In genomic region chr1:181345547-181345946, GRCm38 (mm10) we compare ENCODE assay signal across 10 mouse cellular contexts. TPM values are rescaled to one million over a fixed set of nuclear protein-coding genes. Genes with fewer than 3 reads are reported as not detected.
DNase-seq lines count a peak whose midpoint lies in the region; ATAC-seq and TF ChIP-seq lines count a peak whose summit lies in the region.
"Had no signal": no experiment of that assay in that cellular context is flagged by ENCODE, and none has a peak within 500 bp of the region (broad histone marks: within the 10 kb centered on the region; RNA-seq: fewer than 3 reads in every experiment).

No protein-coding gene starts in this region.

- no peaks in the 10 kb centered on the region for H3K36me3 ChIP-seq in embryonic facial prominence, embryonic 14.5 days (ENCODE audit: control insufficient read depth, insufficient read depth, low read length)
- H3K36me3 ChIP-seq in kidney, embryonic 15.5 days = no peaks in the 10 kb centered on the region
- H3K36me3 ChIP-seq in hindbrain, embryonic 16.5 days (ENCODE audit: control insufficient read depth, insufficient read depth, low read length) = no peaks in the 10 kb centered on the region
- H3K36me3 ChIP-seq: embryonic facial prominence, embryonic 12.5 days had no signal

- H3K4me2 ChIP-seq in embryonic facial prominence, embryonic 14.5 days (ENCODE audit: low read depth, low read length) = no peak overlapping the region
- no peak overlapping the region for H3K4me2 ChIP-seq in kidney, embryonic 15.5 days
- no peak overlapping the region for H3K4me2 ChIP-seq in hindbrain, embryonic 16.5 days (ENCODE audit: low read length)
- H3K4me2 ChIP-seq: embryonic facial prominence, embryonic 12.5 days had no signal

- no peaks in the 10 kb centered on the region for H3K9me3 ChIP-seq in embryonic facial prominence, embryonic 14.5 days (ENCODE audit: control insufficient read depth, low read length)
- H3K9me3 ChIP-seq in kidney, embryonic 15.5 days (replicated peaks) = no peaks in the 10 kb centered on the region
- H3K9me3 ChIP-seq in hindbrain, embryonic 16.5 days (ENCODE audit: control insufficient read depth, low read length) = no peaks in the 10 kb centered on the region
- H3K9me3 ChIP-seq: embryonic facial prominence, embryonic 12.5 days had no signal

- TF ChIP-seq POLR2A in cerebellum, adult 2 months (IDR thresholded peaks at IDR 0.05; ENCODE audit: borderline replicate concordance, insufficient read depth, low read length) = no peak

- no peak overlapping the region for H3K9ac ChIP-seq in embryonic facial prominence, embryonic 14.5 days (ENCODE audit: low read depth, low read length)
- H3K9ac ChIP-seq in kidney, embryonic 15.5 days = no peak overlapping the region
- H3K9ac ChIP-seq in hindbrain, embryonic 16.5 days (ENCODE audit: low read depth, low read length) = no peak overlapping the region
- H3K9ac ChIP-seq: embryonic facial prominence, embryonic 12.5 days had no signal

- H3K27ac ChIP-seq in embryonic facial prominence, embryonic 14.5 days (replicated peaks; ENCODE audit: low read depth, low read length) = no peak overlapping the region
- H3K27ac ChIP-seq in kidney, embryonic 15.5 days = no peak overlapping the region
- no peak overlapping the region for H3K27ac ChIP-seq in hindbrain, embryonic 16.5 days (ENCODE audit: low read depth, low read length)
- H3K27ac ChIP-seq in cerebellum, adult 2 months (ENCODE audit: insufficient read depth, low read length) = no peak overlapping the region
- H3K27ac ChIP-seq: embryonic facial prominence, embryonic 12.5 days had no signal

- TF ChIP-seq CTCF in cerebellum, adult 2 months (IDR thresholded peaks at IDR 0.05; ENCODE audit: borderline replicate concordance, insufficient read depth, low read depth, low read length) = no peak

- no peaks in the 10 kb centered on the region for H3K4me1 ChIP-seq in embryonic facial prominence, embryonic 14.5 days (ENCODE audit: control insufficient read depth, insufficient read depth, low read length)
- H3K4me1 ChIP-seq in kidney, embryonic 15.5 days = no peaks in the 10 kb centered on the region
- H3K4me1 ChIP-seq in hindbrain, embryonic 16.5 days (ENCODE audit: control insufficient read depth, insufficient read depth, low read depth, low read length) = no peaks in the 10 kb centered on the region
- H3K4me1 ChIP-seq in cerebellum, adult 2 months (ENCODE audit: control insufficient read depth, insufficient read depth, low read length) = no peaks in the 10 kb centered on the region
- H3K4me1 ChIP-seq: embryonic facial prominence, embryonic 12.5 days had no signal

- no peak for ATAC-seq in embryonic facial prominence, embryonic 14.5 days (ENCODE audit: low read depth)
- ATAC-seq in kidney, embryonic 15.5 days (replicated peaks; ENCODE audit: low FRiP score) = peak; percentile 71
- no peak for ATAC-seq in hindbrain, embryonic 16.5 days

- H3K27me3 ChIP-seq in embryonic facial prominence, embryonic 14.5 days (replicated peaks; ENCODE audit: control insufficient read depth, insufficient read depth, low read length) = 0 out of 2 replicates have a peak, but pooled peaks cover 3% of the 10 kb centered on the region
- H3K27me3 ChIP-seq in kidney, embryonic 15.5 days = peaks cover 28% of the 10 kb centered on the region
- no peaks in the 10 kb centered on the region for H3K27me3 ChIP-seq in hindbrain, embryonic 16.5 days (replicated peaks; ENCODE audit: control insufficient read depth, insufficient read depth, low read length)
- no peaks in the 10 kb centered on the region for H3K27me3 ChIP-seq in cerebellum, adult 2 months (ENCODE audit: control insufficient read depth, insufficient read depth, low read length)

- no peak overlapping the region for H3K4me3 ChIP-seq in embryonic facial prominence, embryonic 14.5 days (ENCODE audit: low read depth, low read length)
- no peak overlapping the region for H3K4me3 ChIP-seq in kidney, embryonic 15.5 days (replicated peaks)
- H3K4me3 ChIP-seq in hindbrain, embryonic 16.5 days (ENCODE audit: low read length) = no peak overlapping the region
- H3K4me3 ChIP-seq in cerebellum, adult 2 months (replicated peaks; ENCODE audit: insufficient read depth, low read depth, low read length) = no peak overlapping the region
- H3K4me3 ChIP-seq: embryonic facial prominence, embryonic 12.5 days; myocyte had no signal

- WGBS in embryonic facial prominence, embryonic 14.5 days = 37% methylated on average over 15 of the region's 15 CpGs
- 21% methylated on average over 15 of the region's 15 CpGs for WGBS in kidney, embryonic 15.5 days
- 29% methylated on average over 15 of the region's 15 CpGs for WGBS in hindbrain, embryonic 16.5 days
- WGBS in cerebellum, adult 2 months = 48% methylated on average over 15 of the region's 15 CpGs

- DNase-seq in gastrocnemius, postnatal 25 days = peak; percentile 61
- no peak for DNase-seq in gastrocnemius, adult 8-10 months (ENCODE audit: low spot score in 2 of 2)
- peak; percentile 42 for DNase-seq in embryonic facial prominence, embryonic 14.5 days (ENCODE audit: low spot score)
- DNase-seq in lung, postnatal 10 days = peak; percentile 70
- no peak for DNase-seq in cerebellum, adult 8-10 months
- DNase-seq in cerebellum, adult 2 months = no peak

RNA-seq across cellular contexts. Expression of gene Cnih3, which starts 6.9 kb away (rescaled TPM):
- total RNA-seq in gastrocnemius, postnatal 25 days (2021) = not detected
- not detected for total RNA-seq in gastrocnemius, adult 8-10 months (2022)
- polyA plus RNA-seq in embryonic facial prominence, embryonic 14.5 days (2014; fragmentation: Nextera tagmentation; extraction: Ambion mirVana) = 1.3 and 1.6 TPM in 2 replicates
- 0.10 TPM in 1 of 2 replicates, not detected in the other for polyA plus RNA-seq in kidney, embryonic 15.5 days (2015; fragmentation: Nextera tagmentation; extraction: Ambion mirVana)
- polyA plus RNA-seq in hindbrain, embryonic 16.5 days (2015; fragmentation: Nextera tagmentation; extraction: Ambion mirVana) = 14.1 and 14.4 TPM in 2 replicates
- polyA plus RNA-seq in cerebellum, adult 2 months (2012; rRNA removed) = 5.1 and 6.9 TPM in 2 replicates

Comparison
In these comparisons a context has a peak if more than half of its experiments do, and no peak if none do; other contexts are left out.
1. DNase-seq: peak in gastrocnemius, postnatal 25 days (single experiment), embryonic facial prominence, embryonic 14.5 days (single experiment) and lung, postnatal 10 days (single experiment); none in gastrocnemius, adult 8-10 months (0 of 2), cerebellum, adult 8-10 months (single experiment) and cerebellum, adult 2 months (0 of 2).